Mouse (Mus musculus): ENCODE results near the gene 6430628N08Rik. TPM values are rescaled to one million over a fixed set of nuclear protein-coding genes. Genes with fewer than 3 reads are reported as not detected.

6430628N08Rik gene
- polyA plus RNA-seq, 1 experiment = not detected

- no peaks in the 10 kb centered on the region for H3K79me2 ChIP-seq (ENCODE audit: control insufficient read depth, insufficient read depth)
- H3K79me3 ChIP-seq (ENCODE audit: low read depth) = no peaks in the 10 kb centered on the region
- no peak overlapping the region for H3K4me3 ChIP-seq (ENCODE audit: insufficient read depth, poor library complexity, severe bottlenecking)
- no peak overlapping the region for H3ac ChIP-seq (ENCODE audit: control insufficient read depth, insufficient read length, low read depth)
- no peaks in the 10 kb centered on the region for H3K27me3 ChIP-seq (ENCODE audit: control insufficient read depth, insufficient read depth, insufficient read length)
- TF ChIP-seq MYOG (IDR thresholded peaks at IDR 0.05; ENCODE audit: control insufficient read depth, extremely low read depth, insufficient read length) (no peak), MAX (IDR thresholded peaks at IDR 0.05) (no peak), MYOD1 (IDR thresholded peaks at IDR 0.05; ENCODE audit: control insufficient read depth, insufficient read length, low read depth) (no peak), CEBPB (IDR thresholded peaks at IDR 0.05; ENCODE audit: low read depth) (no peak), USF1 (IDR thresholded peaks at IDR 0.05; ENCODE audit: low read depth) (no peak), FOSL1 (IDR thresholded peaks at IDR 0.05; ENCODE audit: insufficient read depth, low read length, poor library complexity, severe bottlenecking) (no peak), CTCF (IDR thresholded peaks at IDR 0.05; ENCODE audit: control insufficient read depth, insufficient read depth, insufficient read length) (no peak)
- peaks cover 6% of the 10 kb centered on the region for H3K36me3 ChIP-seq (ENCODE audit: control insufficient read depth, insufficient read depth)
Measured at GRCm38 (mm10) chr4:115878216-115878678, 12.2 kb upstream of the 6430628N08Rik start.

- Histone ChIP-seq H3ac (ENCODE audit: control insufficient read depth, insufficient read length, low read depth) (no peak overlapping the region), H3K79me3 (ENCODE audit: low read depth) (no peaks in the 10 kb centered on the region), H3K27me3 (ENCODE audit: control insufficient read depth, insufficient read depth, insufficient read length) (no peaks in the 10 kb centered on the region), H3K4me3 (ENCODE audit: insufficient read depth, poor library complexity, severe bottlenecking) (no peak overlapping the region), H3K36me3 (ENCODE audit: control insufficient read depth, insufficient read depth) (peaks cover under 1% of the 10 kb centered on the region), H3K79me2 (ENCODE audit: control insufficient read depth, insufficient read depth) (no peaks in the 10 kb centered on the region)
- no peak for TF ChIP-seq USF1 (IDR thresholded peaks at IDR 0.05; ENCODE audit: low read depth)
Measured at GRCm38 (mm10) chr4:115878828-115879227, 11.6 kb upstream of the 6430628N08Rik start.

GRCm38 (mm10) chr4:115881183-115881582 is 9.3 kb upstream of the 6430628N08Rik start:
- Histone ChIP-seq H3K79me2 (ENCODE audit: control insufficient read depth, insufficient read depth) (no peaks in the 10 kb centered on the region), H3ac (ENCODE audit: control insufficient read depth, insufficient read length, low read depth) (no peak overlapping the region), H3K36me3 (ENCODE audit: control insufficient read depth, insufficient read depth) (no peaks in the 10 kb centered on the region), H3K27me3 (ENCODE audit: control insufficient read depth, insufficient read depth, insufficient read length) (peaks cover 4% of the 10 kb centered on the region), H3K4me3 (ENCODE audit: insufficient read depth, poor library complexity, severe bottlenecking) (no peak overlapping the region), H3K79me3 (ENCODE audit: low read depth) (no peaks in the 10 kb centered on the region)
- no peak for TF ChIP-seq MYOD1 (IDR thresholded peaks at IDR 0.05; ENCODE audit: control insufficient read depth, insufficient read length, low read depth)

- Histone ChIP-seq H3K36me3 (ENCODE audit: control insufficient read depth, insufficient read depth) (no peaks in the 10 kb centered on the region), H3K4me3 (ENCODE audit: insufficient read depth, poor library complexity, severe bottlenecking) (no peak overlapping the region), H3K27me3 (ENCODE audit: control insufficient read depth, insufficient read depth, insufficient read length) (peaks cover 4% of the 10 kb centered on the region), H3K79me2 (ENCODE audit: control insufficient read depth, insufficient read depth) (no peaks in the 10 kb centered on the region), H3K79me3 (ENCODE audit: low read depth) (no peaks in the 10 kb centered on the region), H3ac (ENCODE audit: control insufficient read depth, insufficient read length, low read depth) (no peak overlapping the region)
- TF ChIP-seq MAX (IDR thresholded peaks at IDR 0.05) (no peak), FOSL1 (IDR thresholded peaks at IDR 0.05; ENCODE audit: insufficient read depth, low read length, poor library complexity, severe bottlenecking) (no peak), USF1 (IDR thresholded peaks at IDR 0.05; ENCODE audit: low read depth) (no peak)
Measured at GRCm38 (mm10) chr4:115882195-115882594, 8.3 kb upstream of the 6430628N08Rik start.

GRCm38 (mm10) chr4:115884022-115884421 is 6.4 kb upstream of the 6430628N08Rik start, which contains the start of gene Kncn:
Kncn (plus strand) TSS chr4:115884400.
- Histone ChIP-seq H3K79me2 (ENCODE audit: control insufficient read depth, insufficient read depth) (no peaks in the 10 kb centered on the region), H3K36me3 (ENCODE audit: control insufficient read depth, insufficient read depth) (no peaks in the 10 kb centered on the region), H3K4me3 (ENCODE audit: insufficient read depth, poor library complexity, severe bottlenecking) (no peak within 1 kb of the TSS), H3K79me3 (ENCODE audit: low read depth) (no peaks in the 10 kb centered on the region), H3K27me3 (ENCODE audit: control insufficient read depth, insufficient read depth, insufficient read length) (peaks cover 8% of the 10 kb centered on the region), H3ac (ENCODE audit: control insufficient read depth, insufficient read length, low read depth) (no peak within 1 kb of the TSS)
- TF ChIP-seq MAX (IDR thresholded peaks at IDR 0.05) = no peak
- TF ChIP-seq CEBPB (IDR thresholded peaks at IDR 0.05; ENCODE audit: low read depth) = no peak
- no peak for TF ChIP-seq FOSL1 (IDR thresholded peaks at IDR 0.05; ENCODE audit: insufficient read depth, low read length, poor library complexity, severe bottlenecking)
- TF ChIP-seq MYOG (IDR thresholded peaks at IDR 0.05; ENCODE audit: control insufficient read depth, extremely low read depth, insufficient read length) = no peak
- TF ChIP-seq CTCF (IDR thresholded peaks at IDR 0.05; ENCODE audit: control insufficient read depth, insufficient read depth, insufficient read length) = no peak
- TF ChIP-seq MYOD1 (IDR thresholded peaks at IDR 0.05; ENCODE audit: control insufficient read depth, insufficient read length, low read depth) = no peak
- no peak for TF ChIP-seq USF1 (IDR thresholded peaks at IDR 0.05; ENCODE audit: low read depth)

GRCm38 (mm10) chr4:115885846-115886245 is 4.6 kb upstream of the 6430628N08Rik start:
- Histone ChIP-seq H3K79me2 (ENCODE audit: control insufficient read depth, insufficient read depth) (no peaks in the 10 kb centered on the region), H3ac (ENCODE audit: control insufficient read depth, insufficient read length, low read depth) (no peak overlapping the region), H3K79me3 (ENCODE audit: low read depth) (no peaks in the 10 kb centered on the region), H3K27me3 (ENCODE audit: control insufficient read depth, insufficient read depth, insufficient read length) (peaks cover 18% of the 10 kb centered on the region), H3K36me3 (ENCODE audit: control insufficient read depth, insufficient read depth) (no peaks in the 10 kb centered on the region), H3K4me3 (ENCODE audit: insufficient read depth, poor library complexity, severe bottlenecking) (no peak overlapping the region)
- no peak for TF ChIP-seq CEBPB (IDR thresholded peaks at IDR 0.05; ENCODE audit: low read depth)
- TF ChIP-seq MAX (IDR thresholded peaks at IDR 0.05) = no peak
- no peak for TF ChIP-seq MYOD1 (IDR thresholded peaks at IDR 0.05; ENCODE audit: control insufficient read depth, insufficient read length, low read depth)
- no peak for TF ChIP-seq USF1 (IDR thresholded peaks at IDR 0.05; ENCODE audit: low read depth)
- TF ChIP-seq MYOG (IDR thresholded peaks at IDR 0.05; ENCODE audit: control insufficient read depth, extremely low read depth, insufficient read length) = no peak

Data from C2C12 (cell line).